Mouse (Mus musculus) gastrocnemius, postnatal 14 days (tissue): ENCODE data around the gene Clrn2. TPM values are rescaled to one million over a fixed set of nuclear protein-coding genes. Genes with fewer than 3 reads are reported as not detected.
"Not testable (repeated sequence)": the region's sequence is repeated elsewhere in the genome, so short reads cannot be mapped to it uniquely, and the experiment has no call there.

ENCODE experiments used
- DNase-seq: peaks from one replicate; pipeline ENCODE4 v3.0.0; 2021; ENCODE audit warnings: mixed read lengths
- intact Hi-C: fragments of 180-260 bp; cut with DNase I; formaldehyde crosslinking; loops from one replicate; pipeline ENCODE4 v1.15.1; 2025; ENCODE audit warnings: low total_unique reads
- long read RNA-seq, 2 experiments: library from polyadenylated mRNA; stranded (forward); transcript quantifications; one replicate each; pipeline ENCODE4 v2.0.0; 2021
- total RNA-seq, 2 experiments: library from RNA; stranded (reverse); gene quantifications; 2 replicates each; pipeline ENCODE4 v1.2.3; 2021

Gene Clrn2
- total RNA-seq: not detected
- long read RNA-seq, experiment 1: 0 reads
- long read RNA-seq, experiment 2: 0 reads

- intact Hi-C loops: no loop called here
Observed at GRCm38 (mm10) chr5:45453451-45453850, at the start of gene Clrn2. TSS of gene Clrn2 (plus strand) at chr5:45453751.

GRCm38 (mm10) chr5:45406129-45406528 lies 47.4 kb upstream of the Clrn2 start:
- DNase-seq: no peak
- intact Hi-C loops: no loop called here

More at GRCm38 (mm10) chr5:45453451-45453850, at the start of gene Clrn2:
- DNase-seq: no peak

DNA sequence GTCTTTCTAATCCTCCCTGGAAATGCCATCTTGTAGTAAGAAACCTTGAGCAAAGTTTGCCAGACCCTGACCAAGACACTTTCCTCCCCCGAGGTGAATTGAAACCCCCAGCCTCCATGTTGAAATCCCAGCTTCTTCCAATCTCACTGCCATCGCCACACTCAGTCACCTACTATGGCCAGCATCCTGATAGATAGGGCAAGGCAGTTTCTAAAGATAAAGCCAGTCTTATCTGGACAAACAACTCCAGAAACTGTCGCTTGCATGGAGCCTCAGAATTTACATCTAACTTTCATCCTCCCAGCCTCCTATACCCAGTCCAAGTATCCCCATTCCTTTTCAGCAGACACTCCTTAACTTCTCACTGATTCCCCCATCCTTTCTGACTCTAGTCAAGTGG lies 37.1 kb upstream of the Clrn2 start:
- intact Hi-C loops: no loop called here
- no peak for DNase-seq

- intact Hi-C loops: no loop called here
- DNase-seq: no peak
Observed at GRCm38 (mm10) chr5:45417859-45418443, 35.6 kb upstream of the Clrn2 start.

DNA sequence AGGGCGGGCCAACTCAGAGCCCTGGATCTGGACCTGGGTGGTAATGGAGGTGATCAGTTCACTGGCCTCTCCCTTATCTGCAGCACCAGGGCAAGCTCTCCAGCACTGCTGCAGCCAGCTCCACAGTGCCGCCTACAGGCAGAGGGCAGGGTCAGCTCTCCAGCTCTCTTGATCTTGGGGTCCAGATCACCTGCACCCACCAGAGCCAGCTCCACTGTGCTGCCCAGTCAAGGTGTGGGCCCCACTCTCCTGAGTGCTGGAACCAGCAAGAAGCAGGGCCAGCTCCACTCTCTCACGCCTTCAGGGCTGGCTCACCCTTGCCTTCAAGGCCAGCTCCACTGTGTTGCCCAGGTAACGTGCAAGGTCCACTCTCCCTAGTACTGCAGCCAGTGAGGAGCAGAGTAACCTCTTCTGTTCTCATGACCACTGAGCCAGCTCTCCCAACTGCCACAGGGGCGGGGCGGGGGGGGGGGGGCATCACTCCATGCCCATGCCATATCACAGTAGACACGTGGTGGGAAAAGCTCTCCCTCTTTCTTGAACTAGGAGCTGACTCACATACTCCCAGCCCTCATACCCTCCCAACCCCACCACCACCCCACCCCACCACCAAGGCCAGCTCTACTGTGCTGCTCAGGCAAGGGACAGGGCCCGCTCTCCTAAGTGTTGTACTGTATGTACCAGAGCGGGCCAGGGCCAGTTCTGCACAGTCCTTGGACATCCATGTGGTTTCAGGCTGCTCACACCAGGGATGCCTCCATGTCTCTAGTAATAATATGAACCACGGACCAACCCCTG lies 33.5 kb upstream of the Clrn2 start:
- DNase-seq: no peak
- intact Hi-C loops: loop anchor here (5.0 kb wide), 1 partner anchor 1133 kb away; no protein-coding TSS in a partner anchor

GRCm38 (mm10) chr5:45421881-45422844 lies 31.4 kb upstream of the Clrn2 start:
- no peak for DNase-seq
- intact Hi-C loops: loop anchor here (5.0 kb wide), 1 partner anchor 1135 kb away; no protein-coding TSS in a partner anchor

- intact Hi-C loops: loop anchor here (5.0 kb wide), 1 partner anchor 1137 kb away; no protein-coding TSS in a partner anchor
- peak; percentile 33 for DNase-seq
Observed at GRCm38 (mm10) chr5:45424021-45424886, 29.3 kb upstream of the Clrn2 start.

- DNase-seq, intact Hi-C loops: not testable (repeated sequence)
Observed at GRCm38 (mm10) chr5:45425771-45426170, 27.8 kb upstream of the Clrn2 start.

DNA sequence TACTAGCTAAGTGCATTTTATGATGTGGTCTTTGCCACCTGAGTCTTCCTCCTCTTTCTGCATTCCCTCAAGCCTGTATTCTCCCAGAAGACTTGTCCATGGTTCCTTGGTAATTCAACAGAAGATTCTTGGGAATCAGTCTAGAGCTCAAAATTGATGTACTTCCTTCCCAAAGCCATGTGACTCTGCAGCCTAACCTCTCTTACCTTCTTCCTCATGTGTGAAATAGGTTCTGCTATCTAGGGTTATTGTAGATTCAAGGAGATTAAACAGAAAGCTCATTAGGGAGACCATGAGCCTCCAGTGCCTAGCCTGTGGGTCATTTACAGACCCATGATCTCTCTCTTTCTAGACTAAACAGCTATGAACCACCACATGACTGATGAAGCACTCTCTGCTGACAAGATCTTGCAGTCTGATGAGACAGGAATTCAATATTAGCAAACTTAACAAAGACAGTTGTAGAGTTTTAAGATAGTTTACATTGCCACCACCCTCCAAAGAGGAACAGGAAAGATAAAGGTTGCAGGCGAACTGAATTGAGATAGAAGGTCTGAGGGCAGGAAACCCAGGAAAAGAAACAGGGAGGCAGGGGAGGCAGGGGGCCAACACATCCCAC lies 27.0 kb upstream of the Clrn2 start:
- intact Hi-C loops: no loop called here
- no peak for DNase-seq

DNA sequence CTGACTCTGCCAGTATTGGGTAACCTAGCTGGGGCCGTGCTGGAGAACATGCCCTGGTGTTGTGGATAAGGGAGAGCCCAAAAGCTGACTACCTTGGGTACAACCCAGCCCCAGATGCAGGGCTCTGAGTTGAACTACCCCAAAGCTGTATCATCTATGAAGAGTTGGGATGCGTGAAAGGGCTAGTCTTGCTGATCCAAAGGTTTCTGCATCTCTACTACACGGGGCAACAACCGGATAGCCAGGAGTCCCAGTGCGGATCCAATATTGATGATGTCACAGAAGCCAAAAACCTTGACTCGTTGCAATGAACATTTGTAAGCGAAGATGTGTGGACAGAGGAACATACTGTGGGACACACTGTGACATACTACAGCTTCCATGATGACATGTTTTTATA lies 25.7 kb upstream of the Clrn2 start:
- intact Hi-C loops: no loop called here
- DNase-seq: no peak

DNA sequence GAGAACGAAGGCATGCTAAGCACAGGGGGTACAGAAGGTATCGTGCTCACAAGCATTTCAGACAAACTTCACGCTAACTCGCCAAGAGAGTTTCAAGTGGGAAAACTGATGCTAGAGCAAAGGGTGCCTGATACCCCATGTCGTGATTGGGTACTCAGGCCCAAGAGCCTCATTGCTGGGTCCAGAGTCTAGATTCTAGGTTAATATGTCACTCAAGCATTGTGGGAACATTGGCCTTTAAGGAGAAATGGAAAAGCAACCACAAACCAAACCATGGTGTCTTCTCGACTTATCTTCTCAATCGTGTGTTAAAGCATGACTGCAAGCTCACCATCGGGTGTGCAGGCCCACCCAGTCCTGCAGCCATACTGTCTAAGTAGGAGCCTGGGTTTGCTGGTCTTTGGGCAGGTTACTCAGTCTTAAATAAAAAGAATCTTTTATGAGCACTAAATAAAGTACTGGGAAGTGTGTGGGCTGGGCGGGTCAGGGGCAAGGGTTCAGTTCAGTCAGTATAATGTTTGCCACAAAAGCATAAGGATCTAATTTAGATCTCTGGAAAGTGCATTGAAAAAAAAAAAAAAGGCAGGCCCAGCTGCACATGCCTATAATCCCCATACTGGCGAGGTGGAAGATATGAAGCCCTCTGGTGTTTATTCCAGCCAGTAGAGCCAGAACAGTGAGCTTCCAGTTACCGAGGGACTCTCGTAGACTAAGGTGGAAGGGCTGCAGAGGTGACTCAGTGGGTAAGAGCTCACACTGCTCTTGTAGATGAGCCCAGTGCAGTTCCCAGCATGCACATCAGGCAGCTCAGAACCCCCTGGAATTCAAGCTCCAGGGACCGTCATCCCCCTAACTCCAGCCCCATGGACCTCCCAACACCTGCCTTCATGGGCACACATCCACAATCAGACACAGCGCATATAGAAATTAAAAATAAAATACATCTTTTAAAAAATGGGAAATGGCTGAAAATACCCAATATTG lies 17.3 kb upstream of the Clrn2 start:
- no peak for DNase-seq
- intact Hi-C loops: no loop called here

- intact Hi-C loops: no loop called here
- no peak for DNase-seq
Observed at GRCm38 (mm10) chr5:45437826-45438225, 15.7 kb upstream of the Clrn2 start.

DNA sequence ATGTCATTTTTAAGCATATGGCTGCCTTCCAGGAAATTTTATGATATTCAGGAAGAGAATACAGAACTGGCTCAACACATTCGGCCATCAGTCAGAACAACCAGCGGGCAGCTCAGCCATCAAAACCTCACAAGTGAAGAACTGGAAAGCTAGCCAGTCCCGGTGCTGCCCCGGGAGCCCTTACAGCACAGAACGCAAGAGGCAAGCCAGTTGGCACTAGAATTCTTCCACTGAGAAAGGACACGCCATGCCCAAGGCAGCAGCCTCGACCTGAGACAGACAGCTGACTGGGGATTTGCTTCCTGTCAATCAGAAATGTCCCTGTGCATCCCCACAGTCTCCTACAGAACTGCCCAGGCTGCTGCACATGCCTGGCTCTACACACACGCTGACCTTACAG lies 15.2 kb upstream of the Clrn2 start:
- intact Hi-C loops: no loop called here
- DNase-seq: peak; percentile 40

GRCm38 (mm10) chr5:45441124-45441523 lies 12.4 kb upstream of the Clrn2 start:
- intact Hi-C loops: no loop called here
- no peak for DNase-seq

DNA sequence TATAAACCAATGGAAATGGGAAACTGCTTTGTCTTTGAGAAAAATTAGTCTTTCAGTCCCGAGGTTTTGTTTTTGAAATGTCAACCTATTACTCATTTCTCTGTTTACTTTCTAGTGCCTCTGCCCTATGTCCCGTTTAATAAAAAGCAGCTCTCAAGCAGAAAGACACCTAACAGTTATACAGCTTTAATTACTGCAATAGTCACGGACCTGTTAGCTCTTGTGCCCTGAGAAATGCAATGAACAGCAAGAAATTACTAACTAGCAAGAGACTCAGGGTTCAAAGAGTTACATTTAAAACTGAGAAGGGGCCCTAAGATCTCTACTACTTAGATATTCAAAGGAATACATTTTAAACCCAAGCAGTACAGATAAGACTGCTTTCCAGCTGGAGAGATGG lies 11.8 kb upstream of the Clrn2 start:
- intact Hi-C loops: no loop called here
- DNase-seq: no peak

DNA sequence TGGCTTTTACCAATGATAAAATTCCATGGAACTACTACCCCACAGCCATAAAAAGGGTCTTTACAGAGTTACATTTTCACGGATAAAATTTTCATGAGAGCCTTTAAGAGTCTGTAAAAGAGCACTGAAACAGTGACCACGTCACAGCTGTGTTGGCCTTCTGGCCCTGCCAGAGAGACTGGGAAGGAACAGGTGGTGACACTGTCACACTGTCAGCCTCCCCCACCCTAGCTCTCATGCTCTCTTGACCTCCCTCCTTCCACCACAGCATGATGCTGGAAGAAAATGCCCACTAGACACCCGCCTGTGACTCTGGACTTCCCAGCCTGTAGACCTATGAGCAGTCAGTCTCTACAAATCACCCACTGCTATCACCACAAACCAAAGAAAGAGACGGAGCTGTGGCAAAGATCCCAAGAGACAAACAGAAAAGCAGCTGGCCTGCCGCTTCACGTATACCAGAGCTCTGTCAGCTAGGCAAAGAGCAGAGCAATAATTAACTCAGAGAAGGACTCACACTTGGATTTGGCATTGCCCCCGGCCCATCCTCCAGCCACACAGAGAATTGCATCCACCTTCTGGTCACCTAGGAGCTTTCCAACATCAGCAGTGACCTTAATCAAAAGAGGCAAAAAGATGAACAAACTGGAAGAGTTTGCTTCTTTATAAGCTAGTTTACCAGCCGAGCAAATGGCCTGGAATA lies 9.3 kb upstream of the Clrn2 start:
- DNase-seq: peak; percentile 21
- intact Hi-C loops: no loop called here

GRCm38 (mm10) chr5:45448676-45449075 lies 4.9 kb upstream of the Clrn2 start:
- DNase-seq: no peak
- intact Hi-C loops: no loop called here
